Mouse (Mus musculus) ES-E14 (cell line): ENCODE data around the gene Clip2. TPM values are rescaled to one million over a fixed set of nuclear protein-coding genes. Genes with fewer than 3 reads are reported as not detected.
A peak's percentile ranks its signal among the peaks of the same experiment; 100 is the strongest.

Experiments used
- DNase-seq: peaks from one replicate; pipeline ENCODE4 v3.0.0-alpha.2; 2013; ENCODE audit warnings: low read depth, low spot score
- H3K27ac ChIP-seq: 2 replicates; pipeline ENCODE4 v1.5.1; 2012; ENCODE audit warnings: low read depth, mild to moderate bottlenecking, low read length, moderate library complexity, mixed read lengths; ENCODE audit not compliant: poor library complexity, insufficient read depth, severe bottlenecking
- H3K36me3 ChIP-seq: 2 replicates; pipeline ENCODE4 v1.6.1; 2012; ENCODE audit warnings: mild to moderate bottlenecking, low read length, moderate library complexity, mixed read lengths; ENCODE audit not compliant: control insufficient read depth, poor library complexity, insufficient read depth, severe bottlenecking
- H3K4me1 ChIP-seq, 2 experiments: fragments of 150-350 bp in 1 of 2; sonication (generic) in 1 of 2; 2 replicates each; pipeline ENCODE4 v1.6.1; 2012; ENCODE audit warnings: low read length in 2 of 2, mild to moderate bottlenecking in 1 of 2, mixed read lengths in 1 of 2; ENCODE audit not compliant: control insufficient read depth in 2 of 2, insufficient read depth in 2 of 2, poor library complexity in 1 of 2
- H3K4me3 ChIP-seq, 2 experiments: fragments of 150-350 bp in 1 of 2; sonication (generic) in 1 of 2; 2 replicates each; pipeline ENCODE4 v1.5.1; 2012; ENCODE audit warnings: low read length in 2 of 2, low read depth in 1 of 2, mild to moderate bottlenecking in 1 of 2, mixed read lengths in 1 of 2; ENCODE audit not compliant: insufficient read depth in 1 of 2, poor library complexity in 1 of 2, severe bottlenecking in 1 of 2
- H3K9ac ChIP-seq: 2 replicates; pipeline ENCODE4 v1.6.1; 2012; ENCODE audit warnings: low read depth, mild to moderate bottlenecking, low read length, mixed read lengths; ENCODE audit not compliant: poor library complexity, insufficient read depth, severe bottlenecking
- H3K9me3 ChIP-seq: fragments of 150-350 bp; sonication (generic); 2 replicates; pipeline ENCODE4 v1.6.1; 2012; ENCODE audit warnings: low read depth, mild to moderate bottlenecking, low read length; ENCODE audit not compliant: control insufficient read depth, insufficient read depth
- CHD2 ChIP-seq: IDR thresholded peaks from 2 replicates; pipeline ENCODE4 v1.6.1; 2014; ENCODE audit warnings: mild to moderate bottlenecking, low read depth, low read length, inconsistent platforms
- HCFC1 ChIP-seq: IDR thresholded peaks from 2 replicates; pipeline ENCODE4 v1.6.1; 2012; ENCODE audit warnings: low read length, inconsistent platforms, borderline replicate concordance; ENCODE audit not compliant: insufficient read depth
- MAFK ChIP-seq: IDR thresholded peaks from 2 replicates; pipeline ENCODE4 v1.6.1; 2014; ENCODE audit warnings: mild to moderate bottlenecking, low read depth, low read length, inconsistent platforms; ENCODE audit not compliant: insufficient read depth
- ZC3H11A ChIP-seq: IDR thresholded peaks from 2 replicates; pipeline ENCODE4 v1.6.1; 2012; ENCODE audit warnings: low read depth, mild to moderate bottlenecking, inconsistent platforms, low read length, borderline replicate concordance
- ZNF384 ChIP-seq: IDR thresholded peaks from 2 replicates; pipeline ENCODE4 v1.6.1; 2012; ENCODE audit warnings: low read depth, low read length, inconsistent platforms
- in situ Hi-C, 2 experiments: fragments of 600-800 bp; cut with MboI; formaldehyde crosslinking; loops; one replicate each; pipeline ENCODE4 v1.15.1; 2025; ENCODE audit warnings: low sequenced_read_pairs in 2 of 2, inconsistent platforms in 1 of 2; ENCODE audit not compliant: unreplicated experiment in 2 of 2
- total RNA-seq: library from RNA; depleted of rRNA; stranded (reverse); fragments of 300-350 nt; gene quantifications from 2 replicates; pipeline ENCODE4 v1.2.3, GENCODE M21; 2012

Gene Clip2
- total RNA-seq, 1 experiment = 10.5 TPM

GRCm38 (mm10) chr5:134568964-134569491, 16.8 kb upstream of the Clip2 start:
- Histone ChIP-seq H3K4me3 (no peak overlapping the region), H3K9me3 (no peaks in the 10 kb centered on the region), H3K4me1 (peaks cover 3 to 27% of the 10 kb centered on the region in 2 experiments; a peak in 3 of 4 replicates), H3K27ac (peak overlapping the region; percentile 54; the same call in 1 of the 2 replicates), H3K9ac (no peak overlapping the region; the same call in 1 of the 2 replicates), H3K36me3 (no peaks in the 10 kb centered on the region)
- DNase-seq = no peak
- in situ Hi-C loops = no loop called here
- TF ChIP-seq ZC3H11A = no peak
- TF ChIP-seq CHD2 = no peak
- no peak for TF ChIP-seq ZNF384
- TF ChIP-seq MAFK = no peak
- TF ChIP-seq HCFC1 = no peak

DNA sequence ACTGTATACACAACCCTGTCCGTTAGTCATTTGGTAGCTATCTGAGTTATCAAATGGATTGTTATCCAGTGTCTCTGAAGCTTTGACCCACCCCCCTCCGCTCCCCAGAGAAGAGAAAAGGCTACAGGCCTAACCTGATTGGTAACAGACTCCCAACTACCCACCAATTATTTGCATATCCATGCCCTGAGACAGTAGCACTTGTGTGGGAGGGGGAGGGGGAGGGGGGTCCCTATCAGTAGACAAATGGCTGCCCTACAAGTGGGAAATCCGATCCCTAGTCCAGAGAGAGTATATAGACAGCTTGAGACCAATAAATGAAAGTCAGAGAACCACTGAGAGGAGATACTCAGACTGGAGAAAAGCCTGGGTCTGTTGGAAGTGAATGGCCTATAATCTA, 15.8 kb upstream of the Clip2 start:
- DNase-seq = no peak
- Histone ChIP-seq H3K27ac (peak overlapping the region; percentile 54; the same call in 1 of the 2 replicates), H3K36me3 (no peaks in the 10 kb centered on the region), H3K4me3 (no peak overlapping the region), H3K9me3 (no peaks in the 10 kb centered on the region), H3K9ac (no peak overlapping the region; the same call in 1 of the 2 replicates), H3K4me1 (peaks cover 3 to 27% of the 10 kb centered on the region in 2 experiments; a peak in 3 of 4 replicates)
- TF ChIP-seq CHD2 (no peak), HCFC1 (no peak), ZNF384 (no peak), MAFK (no peak), ZC3H11A (no peak)
- in situ Hi-C loops = no loop called here

DNA sequence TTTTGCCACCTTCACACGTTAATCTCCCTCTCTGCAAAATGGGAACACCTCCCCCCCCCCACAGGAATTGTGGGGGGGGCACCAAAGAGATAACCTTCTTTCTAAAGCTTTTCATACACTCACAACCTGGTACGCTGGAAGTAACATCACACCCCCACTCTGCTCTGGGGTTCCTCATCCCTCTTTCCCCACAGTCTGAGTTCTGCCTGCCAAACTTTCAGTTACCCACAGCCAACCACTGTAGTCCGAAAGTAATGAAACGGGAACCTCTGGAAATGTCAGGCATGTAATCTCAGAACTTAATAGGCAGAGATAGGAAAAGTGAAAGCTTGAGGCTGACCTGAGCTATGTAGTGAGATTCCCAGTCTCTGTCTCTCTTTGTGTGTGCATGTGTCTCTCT, 15.2 kb upstream of the Clip2 start:
- no peak overlapping the region for H3K4me3 ChIP-seq
- H3K9me3 ChIP-seq = no peaks in the 10 kb centered on the region
- in situ Hi-C loops = no loop called here
- no peaks in the 10 kb centered on the region for H3K36me3 ChIP-seq
- no peak for DNase-seq
- no peak for TF ChIP-seq ZNF384
- TF ChIP-seq CHD2 = no peak
- TF ChIP-seq HCFC1 = no peak
- no peak for TF ChIP-seq MAFK
- no peak for TF ChIP-seq ZC3H11A
- H3K4me1 ChIP-seq = peaks cover 3 to 23% of the 10 kb centered on the region in 2 experiments; a peak in 3 of 4 replicates
- no peak overlapping the region for H3K9ac ChIP-seq
- no peak overlapping the region; the same call in 1 of the 2 replicates for H3K27ac ChIP-seq

DNA sequence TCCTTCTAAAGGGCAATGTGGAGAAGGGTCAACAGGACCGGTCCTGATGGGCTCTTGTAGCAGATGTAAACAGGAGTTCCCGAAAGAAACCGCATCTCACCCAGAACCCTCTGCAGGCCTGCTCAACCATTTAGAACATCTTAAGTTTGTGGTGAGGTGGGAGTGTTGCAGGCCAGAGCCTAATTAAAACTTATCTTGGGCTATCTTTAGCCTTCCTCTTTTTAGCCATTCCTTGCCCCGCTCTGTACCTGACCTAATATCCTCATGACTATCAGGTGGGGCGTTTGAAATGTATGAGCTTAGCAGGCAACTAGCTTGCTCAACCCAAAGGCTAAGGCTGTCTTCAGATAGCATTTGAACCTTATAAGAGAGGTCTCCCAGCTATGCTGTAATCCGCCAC, 13.5 kb upstream of the Clip2 start:
- in situ Hi-C loops = no loop called here
- Histone ChIP-seq H3K27ac (no peak overlapping the region), H3K9ac (no peak overlapping the region), H3K4me1 (peaks cover 4 to 20% of the 10 kb centered on the region in 2 experiments; a peak in 3 of 4 replicates), H3K4me3 (no peak overlapping the region), H3K9me3 (no peaks in the 10 kb centered on the region), H3K36me3 (no peaks in the 10 kb centered on the region)
- TF ChIP-seq MAFK (no peak), ZNF384 (no peak), CHD2 (no peak), HCFC1 (no peak), ZC3H11A (no peak)
- DNase-seq = no peak

DNA sequence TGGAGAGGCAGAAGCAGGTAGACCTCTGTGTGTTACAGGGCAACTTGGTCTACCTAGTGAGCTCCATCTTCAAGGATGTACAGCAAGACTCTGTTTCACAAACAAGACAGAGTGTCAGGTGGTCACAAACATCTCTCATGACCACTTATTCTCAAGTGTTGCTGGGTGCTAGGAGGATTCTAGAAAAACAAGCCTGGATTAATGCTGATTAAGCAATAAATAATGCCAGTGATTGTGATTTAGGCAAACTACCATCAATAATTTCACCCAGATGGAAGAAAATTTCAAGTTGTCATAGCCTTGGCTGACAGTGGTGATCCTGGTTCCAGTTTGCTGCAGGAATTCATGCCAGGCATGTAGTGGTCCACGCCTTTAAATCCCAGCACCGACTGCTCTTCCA, 12.0 kb upstream of the Clip2 start:
- Histone ChIP-seq H3K36me3 (no peaks in the 10 kb centered on the region), H3K27ac (no peak overlapping the region), H3K4me3 (no peak overlapping the region), H3K4me1 (peaks cover 8 to 18% of the 10 kb centered on the region in 2 experiments; a peak in 3 of 4 replicates), H3K9me3 (no peaks in the 10 kb centered on the region), H3K9ac (no peak overlapping the region)
- TF ChIP-seq ZNF384 (no peak), CHD2 (no peak), MAFK (peak; percentile 83), ZC3H11A (no peak), HCFC1 (no peak)
- in situ Hi-C loops = no loop called here
- no peak for DNase-seq
